Mouse (Mus musculus) heart, embryonic 16.5 days (tissue): ENCODE measurements around the gene Mturn. TPM values are rescaled to one million over a fixed set of nuclear protein-coding genes. Genes with fewer than 3 reads are reported as not detected.

Source experiments
- ATAC-seq: fragments of 200-750 bp; cut with Nextera tagmentation; replicated peaks from 2 replicates; pipeline ENCODE4 v1.8.0; 2017; ENCODE audit warnings: moderate number of reproducible peaks; ENCODE audit not compliant: insufficient read depth, low FRiP score; ENCODE audit errors: extremely low read depth
- H3K27ac ChIP-seq: fragments of 300-500 bp; sonication (generic); 2 replicates; pipeline ENCODE4 v1.5.1; 2014; ENCODE audit warnings: mild to moderate bottlenecking, low read length, control low read depth, moderate library complexity
- H3K27me3 ChIP-seq: fragments of 300-500 bp; sonication (generic); 2 replicates; pipeline ENCODE4 v1.6.1; 2014; ENCODE audit warnings: low read length, mixed read lengths; ENCODE audit not compliant: control insufficient read depth, insufficient read depth
- H3K36me3 ChIP-seq: fragments of 300-500 bp; sonication (generic); 2 replicates; pipeline ENCODE4 v1.6.1; 2014; ENCODE audit not compliant: control insufficient read depth, insufficient read depth
- H3K4me1 ChIP-seq: fragments of 300-500 bp; sonication (generic); 2 replicates; pipeline ENCODE4 v1.6.1; 2014; ENCODE audit warnings: low read length, mixed read lengths; ENCODE audit not compliant: control insufficient read depth, insufficient read depth
- H3K4me2 ChIP-seq: fragments of 300-500 bp; sonication (generic); 2 replicates; pipeline ENCODE4 v1.6.1; 2014; ENCODE audit warnings: low read depth, mild to moderate bottlenecking, control low read depth, low read length
- H3K4me3 ChIP-seq: fragments of 300-500 bp; sonication (generic); 2 replicates; pipeline ENCODE4 v1.5.1; 2014; ENCODE audit warnings: mild to moderate bottlenecking, control low read depth, low read length
- H3K9ac ChIP-seq: fragments of 300-500 bp; sonication (generic); 2 replicates; pipeline ENCODE4 v1.6.1; 2014; ENCODE audit warnings: low read length, control low read depth
- H3K9me3 ChIP-seq: fragments of 300-500 bp; sonication (generic); replicated peaks from 2 replicates; pipeline ENCODE4 v1.6.1; 2016; ENCODE audit warnings: low read length; ENCODE audit not compliant: control insufficient read depth
- WGBS: fragments of 180-500 bp; shearing (Covaris S2); extraction: QIAGEN DNeasy Blood & Tissue Kit; methylation state at CpG from one replicate; pipeline ENCODE4 v1.1.7; 2014; 5-methylcytosine and 5-hydroxymethylcytosine counted together
- polyA plus RNA-seq: library from polyadenylated mRNA; unstranded; fragments of >200 nt; fragmentation: Nextera tagmentation; extraction: Ambion mirVana; gene quantifications from 2 replicates; pipeline ENCODE4 v1.2.1, GENCODE M21; 2015

The Mturn gene
- polyA plus RNA-seq: 6.3 and 6.8 TPM in 2 replicates

DNA sequence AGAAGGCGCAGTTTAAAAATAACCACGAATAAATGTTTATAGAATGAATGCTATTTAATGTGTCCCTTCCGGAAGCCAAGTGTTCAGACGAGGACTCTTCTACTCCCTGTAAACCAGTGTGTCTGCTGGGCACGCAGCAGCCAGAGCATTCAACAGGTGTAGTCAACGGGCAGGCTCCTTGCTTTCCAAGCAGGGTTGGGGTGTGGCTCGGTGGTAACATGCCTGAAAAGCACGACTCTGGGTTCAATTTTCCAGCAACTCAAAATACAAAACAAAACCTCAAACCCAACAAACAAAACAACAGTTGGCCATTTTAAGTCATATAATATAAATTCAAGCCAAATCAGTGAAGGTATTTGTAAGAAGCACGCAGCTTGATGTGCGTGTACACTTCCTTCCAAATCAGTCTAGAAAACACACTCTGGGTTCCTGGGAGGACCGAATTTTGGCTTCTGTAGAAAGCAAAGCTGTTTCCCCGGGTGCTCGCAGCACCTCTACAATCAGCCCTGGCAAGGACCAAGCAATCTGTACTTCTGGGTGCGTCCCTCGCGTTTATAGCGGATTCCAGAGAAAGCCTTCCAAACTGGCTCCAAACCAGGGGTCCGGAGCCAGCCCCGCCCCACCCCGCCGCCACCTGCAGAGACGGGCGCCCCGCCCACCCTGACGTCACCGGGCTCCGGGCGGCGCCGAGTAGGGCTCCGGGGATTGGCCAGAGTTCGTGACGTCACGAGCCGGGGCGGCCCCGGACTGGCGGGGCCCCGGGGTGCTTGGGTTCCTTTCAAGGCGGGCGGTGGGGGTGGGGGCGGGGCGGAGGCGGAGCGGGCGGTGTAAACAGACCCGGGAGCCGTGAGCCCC lies at the start of gene Mturn:
Gene Mturn, plus strand, starts transcription at position 734 of the 855 bp plus-strand sequence.
- H3K9ac ChIP-seq: peak within 1 kb of the TSS; percentile 81
- H3K4me2 ChIP-seq: peak within 1 kb of the TSS; percentile 98
- H3K4me1 ChIP-seq: peaks cover 18% of the 10 kb centered on the region
- peak; percentile 98 for ATAC-seq
- H3K4me3 ChIP-seq: peak within 1 kb of the TSS; percentile 88
- H3K9me3 ChIP-seq: no peaks in the 10 kb centered on the region
- WGBS: 3% methylated on average over 48 of the region's 48 CpGs
- H3K27ac ChIP-seq: peak within 1 kb of the TSS; percentile 74
- H3K36me3 ChIP-seq: no peaks in the 10 kb centered on the region
- peaks cover 7% of the 10 kb centered on the region for H3K27me3 ChIP-seq

DNA sequence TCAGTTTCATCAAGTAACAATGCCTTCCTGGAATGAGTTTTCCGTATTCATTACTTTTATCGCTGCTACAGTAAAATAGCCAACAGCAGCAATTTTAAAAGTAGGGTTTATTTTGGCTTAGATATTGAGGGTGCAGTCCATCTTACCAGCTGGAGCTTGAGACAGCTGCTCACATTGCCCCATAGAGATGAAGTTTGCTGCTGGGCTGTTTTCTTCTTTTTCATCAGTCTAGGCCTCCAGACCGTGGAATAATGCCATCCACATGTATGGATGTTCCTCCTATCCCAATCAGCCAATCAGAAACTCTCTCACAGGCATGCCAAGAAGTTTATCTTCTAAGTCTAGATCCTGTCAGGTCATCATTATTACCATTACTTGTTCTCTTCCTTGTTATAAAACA lies 41.5 kb upstream of the Mturn start:
- H3K9ac ChIP-seq: no peak overlapping the region
- no peaks in the 10 kb centered on the region for H3K27me3 ChIP-seq
- no peak overlapping the region for H3K4me2 ChIP-seq
- H3K9me3 ChIP-seq: no peaks in the 10 kb centered on the region
- H3K4me3 ChIP-seq: no peak overlapping the region
- no peak overlapping the region for H3K27ac ChIP-seq
- 94% methylated on average over 3 of the region's 3 CpGs for WGBS
- peaks cover 4% of the 10 kb centered on the region; the same call in 1 of the 2 replicates for H3K4me1 ChIP-seq
- no peak for ATAC-seq
- peaks cover 5% of the 10 kb centered on the region; the same call in 1 of the 2 replicates for H3K36me3 ChIP-seq

DNA sequence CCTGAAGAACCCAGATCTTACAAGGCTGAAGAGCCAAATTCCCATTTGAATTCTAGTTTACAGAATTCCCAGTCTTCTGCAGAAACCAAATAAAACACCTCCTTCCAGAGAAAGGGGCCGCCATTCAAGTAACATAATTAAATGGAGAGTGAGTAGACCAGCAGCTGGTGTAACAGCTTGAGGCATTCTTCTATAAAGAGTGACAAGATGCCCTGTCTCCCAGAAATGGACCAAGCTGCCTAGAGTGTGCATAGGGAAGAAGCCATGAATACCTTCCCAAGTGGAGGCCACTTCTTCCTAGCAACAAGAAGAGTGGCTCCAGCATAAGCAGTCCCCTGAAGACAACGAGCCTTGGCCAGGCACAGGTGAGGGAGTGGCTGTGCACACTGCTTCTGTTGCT lies 39.5 kb upstream of the Mturn start:
- no peak for ATAC-seq
- WGBS: 87% methylated on average over 2 of the region's 2 CpGs
- no peaks in the 10 kb centered on the region for H3K27me3 ChIP-seq
- no peaks in the 10 kb centered on the region for H3K9me3 ChIP-seq
- no peak overlapping the region for H3K27ac ChIP-seq
- peaks cover 5% of the 10 kb centered on the region; the same call in 1 of the 2 replicates for H3K36me3 ChIP-seq
- no peak overlapping the region for H3K4me2 ChIP-seq
- no peak overlapping the region for H3K4me3 ChIP-seq
- no peak overlapping the region for H3K9ac ChIP-seq
- H3K4me1 ChIP-seq: no peaks in the 10 kb centered on the region

DNA sequence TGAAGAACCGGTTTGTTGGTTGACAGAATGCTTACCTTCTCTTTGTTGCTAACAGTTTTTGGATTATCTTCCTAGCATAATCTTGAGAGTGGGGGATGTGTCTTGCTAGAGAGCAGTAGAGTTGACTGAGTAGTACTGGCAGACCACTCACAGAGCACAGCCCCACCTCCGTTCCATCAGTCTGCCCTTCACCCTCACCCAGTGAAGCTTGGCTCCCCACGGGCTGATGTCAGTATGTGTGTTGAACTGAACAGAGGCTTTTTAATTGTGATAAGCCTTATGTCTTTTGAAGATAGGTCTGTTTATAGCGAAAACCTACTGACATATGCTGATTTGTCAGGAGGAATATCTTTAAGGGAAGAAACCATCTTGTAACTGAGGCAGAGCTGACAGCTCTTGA lies 38.2 kb upstream of the Mturn start:
- Histone ChIP-seq H3K4me3 (no peak overlapping the region), H3K9me3 (no peaks in the 10 kb centered on the region), H3K4me1 (no peaks in the 10 kb centered on the region), H3K9ac (no peak overlapping the region), H3K36me3 (peaks cover 5% of the 10 kb centered on the region; the same call in 1 of the 2 replicates), H3K27ac (no peak overlapping the region), H3K4me2 (no peak overlapping the region), H3K27me3 (no peaks in the 10 kb centered on the region)
- no peak for ATAC-seq
- 48% methylated on average over 4 of the region's 4 CpGs for WGBS

DNA sequence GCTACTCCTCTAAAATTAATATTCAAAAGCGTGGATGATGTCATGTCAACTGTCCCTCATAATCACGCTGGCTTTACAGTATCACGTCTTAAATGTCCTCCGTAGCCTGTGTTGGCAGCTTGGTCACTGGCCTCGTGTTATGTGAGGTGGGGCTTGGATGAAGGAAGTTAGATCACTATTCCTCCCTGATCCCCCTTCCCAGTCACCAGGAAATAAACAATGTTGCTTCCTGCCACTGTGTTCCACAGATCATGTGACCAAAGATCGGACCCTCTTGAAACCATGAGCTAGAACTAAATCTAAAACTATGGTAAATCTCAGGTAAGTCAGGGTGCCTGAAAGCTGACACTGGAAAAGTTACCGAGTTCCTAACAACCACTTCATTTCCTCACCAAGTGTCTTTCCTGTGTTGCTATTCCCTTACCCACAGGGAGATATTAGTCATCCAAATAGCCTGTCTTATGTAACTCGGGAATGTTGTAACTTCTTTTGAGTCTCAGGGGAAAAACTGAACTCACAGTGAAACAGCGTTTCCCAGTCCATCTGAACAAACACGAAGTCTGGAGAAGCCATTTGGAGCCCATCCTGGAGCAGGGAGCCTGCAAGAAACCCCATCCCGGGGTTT lies 25.8 kb upstream of the Mturn start:
- no peak overlapping the region for H3K4me3 ChIP-seq
- no peaks in the 10 kb centered on the region for H3K36me3 ChIP-seq
- no peaks in the 10 kb centered on the region for H3K9me3 ChIP-seq
- 64% methylated on average over 11 of the region's 11 CpGs for WGBS
- no peaks in the 10 kb centered on the region for H3K4me1 ChIP-seq
- no peaks in the 10 kb centered on the region for H3K27me3 ChIP-seq
- no peak overlapping the region for H3K4me2 ChIP-seq
- ATAC-seq: no peak
- H3K27ac ChIP-seq: no peak overlapping the region
- H3K9ac ChIP-seq: no peak overlapping the region

DNA sequence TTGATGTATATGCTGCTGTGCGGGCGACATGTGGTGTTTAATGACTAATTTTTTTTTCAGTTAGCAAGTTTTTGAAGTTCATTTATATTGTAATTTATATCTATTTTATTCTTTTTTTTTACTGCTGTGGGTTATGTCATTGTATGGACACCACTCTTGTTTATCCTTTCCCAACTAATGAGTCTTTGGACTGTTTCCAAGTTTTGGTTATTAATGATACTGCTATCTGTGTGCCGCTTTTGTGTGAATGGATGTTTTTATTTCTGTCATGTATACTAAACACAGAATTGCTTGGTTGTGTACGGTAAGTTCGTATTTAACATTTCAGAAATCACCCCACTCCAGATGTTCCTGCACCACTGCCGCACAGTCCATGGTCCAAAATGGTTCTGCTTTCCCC lies 23.6 kb upstream of the Mturn start:
- H3K4me3 ChIP-seq: no peak overlapping the region
- no peak for ATAC-seq
- H3K4me2 ChIP-seq: no peak overlapping the region
- no peak overlapping the region for H3K27ac ChIP-seq
- H3K4me1 ChIP-seq: no peaks in the 10 kb centered on the region
- H3K9ac ChIP-seq: no peak overlapping the region
- no peaks in the 10 kb centered on the region for H3K27me3 ChIP-seq
- no peaks in the 10 kb centered on the region for H3K9me3 ChIP-seq
- H3K36me3 ChIP-seq: no peaks in the 10 kb centered on the region
- WGBS: 86% methylated on average over 6 of the region's 6 CpGs

DNA sequence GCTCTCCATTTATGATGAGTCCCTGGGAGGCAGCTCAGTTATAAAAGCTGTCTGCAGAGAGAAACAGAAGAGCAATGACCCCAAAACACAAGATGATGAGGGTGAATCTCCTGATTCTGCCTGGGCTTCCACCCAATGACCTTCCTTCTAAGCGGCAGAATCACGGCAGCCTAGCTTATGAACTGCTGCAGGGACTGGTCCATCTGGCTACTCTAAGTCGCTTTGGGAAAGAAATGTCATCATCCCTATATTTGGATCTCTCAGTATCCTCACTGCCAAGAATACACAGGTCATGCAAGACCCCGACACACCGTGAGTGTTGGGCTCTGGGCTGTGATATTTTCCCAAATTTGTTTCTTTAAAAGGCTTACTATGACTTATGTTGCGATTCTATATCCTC lies 11.6 kb upstream of the Mturn start:
- H3K9ac ChIP-seq: no peak overlapping the region
- H3K27me3 ChIP-seq: no peaks in the 10 kb centered on the region
- no peak for ATAC-seq
- no peak overlapping the region for H3K4me3 ChIP-seq
- no peaks in the 10 kb centered on the region for H3K36me3 ChIP-seq
- H3K4me1 ChIP-seq: no peaks in the 10 kb centered on the region
- no peak overlapping the region for H3K4me2 ChIP-seq
- 69% methylated on average over 6 of the region's 6 CpGs for WGBS
- H3K9me3 ChIP-seq: no peaks in the 10 kb centered on the region
- no peak overlapping the region for H3K27ac ChIP-seq

DNA sequence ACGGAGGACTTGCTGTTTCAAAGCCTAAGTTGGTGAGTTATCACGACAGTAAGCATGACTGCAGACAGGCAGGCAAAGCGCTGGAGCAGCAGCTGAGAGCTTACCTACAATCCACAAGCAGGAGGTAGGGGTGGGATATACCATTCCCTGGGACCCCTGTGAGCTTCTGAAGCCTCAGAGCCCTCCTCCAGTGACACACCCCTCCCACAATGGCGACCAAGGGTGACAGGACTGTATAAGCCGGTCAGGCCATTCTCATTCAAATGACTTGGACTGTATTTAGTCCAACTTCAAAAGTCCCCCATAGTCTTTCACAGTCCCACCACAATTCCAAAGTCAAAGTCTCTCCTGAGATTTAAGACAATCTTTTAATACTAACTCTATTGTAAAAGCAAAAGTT lies 8.5 kb upstream of the Mturn start:
- H3K9me3 ChIP-seq: no peaks in the 10 kb centered on the region
- no peaks in the 10 kb centered on the region for H3K36me3 ChIP-seq
- WGBS: 47% methylated on average over 5 of the region's 5 CpGs
- no peak overlapping the region for H3K27ac ChIP-seq
- no peak overlapping the region for H3K4me3 ChIP-seq
- H3K4me1 ChIP-seq: no peaks in the 10 kb centered on the region
- H3K9ac ChIP-seq: no peak overlapping the region
- no peak overlapping the region for H3K4me2 ChIP-seq
- ATAC-seq: no peak
- no peaks in the 10 kb centered on the region for H3K27me3 ChIP-seq

DNA sequence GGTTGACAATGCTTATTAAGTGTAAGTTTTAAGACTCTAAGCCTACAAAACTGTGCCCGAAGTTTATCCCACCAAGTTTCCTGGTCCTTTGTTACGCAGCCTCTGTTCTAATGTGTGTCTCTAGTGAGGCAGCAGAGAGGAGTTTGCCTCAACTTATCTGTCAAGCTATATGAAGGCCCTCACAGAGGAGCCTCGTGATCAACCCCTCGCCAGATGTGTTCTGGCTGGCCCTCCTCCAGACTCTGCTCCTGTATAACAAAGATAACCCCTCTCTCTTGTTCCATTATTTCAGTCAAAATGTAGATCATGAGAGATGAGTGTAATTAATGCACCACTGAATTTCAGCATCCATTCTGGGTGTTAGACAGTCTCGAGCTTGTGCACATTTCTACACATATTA lies 1.7 kb upstream of the Mturn start:
- no peak overlapping the region for H3K4me3 ChIP-seq
- peaks cover 8% of the 10 kb centered on the region; the same call in 1 of the 2 replicates for H3K4me1 ChIP-seq
- no peak overlapping the region for H3K4me2 ChIP-seq
- no peak overlapping the region for H3K9ac ChIP-seq
- no peak for ATAC-seq
- peaks cover 7% of the 10 kb centered on the region for H3K27me3 ChIP-seq
- no peak overlapping the region for H3K27ac ChIP-seq
- WGBS: 65% methylated on average over 5 of the region's 5 CpGs
- H3K9me3 ChIP-seq: no peaks in the 10 kb centered on the region
- no peaks in the 10 kb centered on the region for H3K36me3 ChIP-seq
